Mouse (Mus musculus): ENCODE data around the gene Eme1.

DNA sequence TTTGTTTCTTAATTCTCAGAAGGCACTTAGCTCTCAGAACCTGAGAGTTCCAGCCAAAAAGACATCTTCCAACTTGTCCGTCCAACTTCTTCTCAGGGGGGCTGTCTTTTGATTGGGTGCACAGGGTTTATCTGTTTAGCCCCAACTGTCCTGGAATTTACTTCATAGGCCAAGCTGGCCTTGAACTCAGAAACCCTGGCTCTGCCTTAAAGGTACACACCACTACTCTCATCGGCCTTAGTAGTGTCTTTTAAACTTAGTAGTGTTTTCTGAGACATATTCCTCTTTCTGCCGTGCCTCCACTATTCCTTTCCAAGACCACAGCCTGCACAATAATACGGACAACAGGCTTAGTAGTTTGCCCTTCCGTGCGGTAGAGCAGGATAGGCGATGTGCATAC lies 53.3 kb downstream of the Eme1 start:
- TF ChIP-seq E2F4 (IDR thresholded peaks at IDR 0.05; ENCODE audit: insufficient read depth) (no peak), MAX (IDR thresholded peaks at IDR 0.05; ENCODE audit: low read depth) (no peak), MYOD1 (IDR thresholded peaks at IDR 0.05; ENCODE audit: control insufficient read depth in 1 of 3, insufficient read length in 2 of 3, low read depth in 2 of 3) (no peak), SRF (IDR thresholded peaks at IDR 0.05; ENCODE audit: control insufficient read depth, insufficient read length, low read depth) (no peak), POLR2A (IDR thresholded peaks at IDR 0.05; ENCODE audit: insufficient read length, low read depth) (no peak), POLR2AphosphoS2 (IDR thresholded peaks at IDR 0.05; ENCODE audit: insufficient read length, low read depth) (no peak)
